Comparison of ENCODE assay signal across 19 mouse cellular contexts in the genomic region with DNA sequence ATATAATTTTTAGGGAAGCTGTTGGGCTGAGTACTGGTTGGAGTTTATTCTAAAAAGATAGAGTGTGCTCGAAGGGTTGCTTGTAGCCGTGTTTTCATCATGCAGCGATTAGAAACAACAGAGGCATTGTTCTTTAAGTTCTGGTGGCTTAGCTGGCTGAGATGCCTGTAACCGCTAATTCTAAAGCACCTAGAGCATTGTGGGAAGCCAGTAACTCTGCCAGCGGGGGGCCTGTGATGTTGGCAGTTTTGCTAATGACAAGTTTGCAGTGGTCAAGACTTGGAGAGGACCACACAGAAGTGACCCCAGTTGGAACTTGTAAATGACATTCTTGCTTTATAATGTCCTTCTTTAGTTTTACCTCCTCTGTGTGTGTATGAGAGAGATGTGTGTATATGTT. TPM values are rescaled to one million over a fixed set of nuclear protein-coding genes. Genes with fewer than 3 reads are reported as not detected.
DNase-seq lines count a peak whose midpoint lies in the region; ATAC-seq lines count a peak whose summit lies in the region.
"Had no signal": no experiment of that assay in that cellular context is flagged by ENCODE, and none has a peak within 500 bp of the region (broad histone marks: within the 10 kb centered on the region; RNA-seq: fewer than 3 reads in every experiment).

No protein-coding gene starts in this region.

- no peaks in the 10 kb centered on the region for H3K9me3 ChIP-seq in embryonic facial prominence, embryonic 12.5 days
- no peaks in the 10 kb centered on the region for H3K9me3 ChIP-seq in embryonic facial prominence, embryonic 10.5 days
- no peaks in the 10 kb centered on the region for H3K9me3 ChIP-seq in lung, embryonic 15.5 days
- H3K9me3 ChIP-seq in limb, embryonic 12.5 days = no peaks in the 10 kb centered on the region
- H3K9me3 ChIP-seq: liver, embryonic 12.5 days had no signal

- 0 out of 2 replicates have a peak overlapping the region, but pooled peaks have one; percentile 4 for H3K27ac ChIP-seq in embryonic facial prominence, embryonic 12.5 days
- H3K27ac ChIP-seq in embryonic facial prominence, embryonic 10.5 days (replicated peaks) = no peak overlapping the region
- H3K27ac ChIP-seq in lung, embryonic 15.5 days = peak overlapping the region; percentile 27; the same call in 1 of the 2 replicates
- peak overlapping the region; percentile 79 for H3K27ac ChIP-seq in limb, embryonic 12.5 days
- H3K27ac ChIP-seq: liver, embryonic 12.5 days had no signal

- WGBS in embryonic facial prominence, embryonic 12.5 days = 32% methylated on average over 5 of the region's 5 CpGs
- WGBS in embryonic facial prominence, embryonic 10.5 days = 39% methylated on average over 5 of the region's 5 CpGs
- WGBS in lung, embryonic 15.5 days = 46% methylated on average over 5 of the region's 5 CpGs
- 41% methylated on average over 5 of the region's 5 CpGs for WGBS in limb, embryonic 12.5 days

- DNase-seq in embryonic facial prominence, embryonic 10.5 days (ENCODE audit: low spot score) = no peak
- DNase-seq in lung, postnatal 36 days = no peak
- DNase-seq in Muller cell, postnatal 12 days (ENCODE audit: inconsistent ontology term) = peak; percentile 82
- no peak for DNase-seq in layer of hippocampus, postnatal 14 days (ENCODE audit: low spot score in 2 of 2)
- DNase-seq: cerebellum, adult 11 months; cerebellum, postnatal 36 days; gastrocnemius, postnatal 10 days; heart, postnatal 10 days; thymus, adult 2 months had no signal

- no peak overlapping the region for H3K9ac ChIP-seq in embryonic facial prominence, embryonic 12.5 days
- no peak overlapping the region for H3K9ac ChIP-seq in lung, embryonic 15.5 days
- H3K9ac ChIP-seq in limb, embryonic 12.5 days (replicated peaks) = no peak overlapping the region
- H3K9ac ChIP-seq: liver, embryonic 12.5 days had no signal

- no peaks in the 10 kb centered on the region for H3K27me3 ChIP-seq in embryonic facial prominence, embryonic 12.5 days
- no peaks in the 10 kb centered on the region for H3K27me3 ChIP-seq in embryonic facial prominence, embryonic 10.5 days (replicated peaks; ENCODE audit: low read depth, poor library complexity, severe bottlenecking)
- no peaks in the 10 kb centered on the region for H3K27me3 ChIP-seq in lung, embryonic 15.5 days
- no peaks in the 10 kb centered on the region for H3K27me3 ChIP-seq in limb, embryonic 12.5 days
- H3K27me3 ChIP-seq: liver, embryonic 12.5 days; Patski had no signal

- H3K4me2 ChIP-seq in embryonic facial prominence, embryonic 12.5 days (replicated peaks) = no peak overlapping the region
- H3K4me2 ChIP-seq in lung, embryonic 15.5 days = no peak overlapping the region
- H3K4me2 ChIP-seq in limb, embryonic 12.5 days = 0 out of 2 replicates have a peak overlapping the region, but pooled peaks have one; percentile 6
- H3K4me2 ChIP-seq: liver, embryonic 12.5 days had no signal

- no peak for ATAC-seq in embryonic facial prominence, embryonic 12.5 days (ENCODE audit: insufficient number of reproducible peaks, insufficient read depth, low FRiP score, low TSS enrichment)
- peak; percentile 35; the same call in 1 of the 2 replicates for ATAC-seq in lung, embryonic 15.5 days (ENCODE audit: borderline replicate concordance, extremely low read depth, low FRiP score, low TSS enrichment)
- no peak for ATAC-seq in limb, embryonic 12.5 days (ENCODE audit: insufficient number of reproducible peaks, insufficient read depth, low FRiP score, low TSS enrichment, low read depth)
- ATAC-seq in CD4-positive, CD25-positive, alpha-beta regulatory T cell, adult 4 months = no peak
- ATAC-seq: liver, embryonic 12.5 days; Patski had no signal

- H3K4me3 ChIP-seq in embryonic facial prominence, embryonic 12.5 days = no peak overlapping the region
- H3K4me3 ChIP-seq in embryonic facial prominence, embryonic 10.5 days = no peak overlapping the region
- H3K4me3 ChIP-seq in lung, embryonic 15.5 days = no peak overlapping the region
- H3K4me3 ChIP-seq in limb, embryonic 12.5 days (replicated peaks) = no peak overlapping the region
- H3K4me3 ChIP-seq: layer of hippocampus, adult 2 months; liver, embryonic 12.5 days had no signal

- H3K4me1 ChIP-seq in embryonic facial prominence, embryonic 12.5 days = no peaks in the 10 kb centered on the region
- H3K4me1 ChIP-seq in embryonic facial prominence, embryonic 10.5 days = 0 out of 2 replicates have a peak, but pooled peaks cover 4% of the 10 kb centered on the region
- peaks cover 8% of the 10 kb centered on the region; the same call in 1 of the 2 replicates for H3K4me1 ChIP-seq in lung, embryonic 15.5 days
- peaks cover 12% of the 10 kb centered on the region for H3K4me1 ChIP-seq in limb, embryonic 12.5 days (replicated peaks)
- H3K4me1 ChIP-seq: liver, embryonic 12.5 days had no signal

- H3K36me3 ChIP-seq in embryonic facial prominence, embryonic 12.5 days = peaks cover 11% of the 10 kb centered on the region; the same call in 1 of the 2 replicates
- peaks cover 23% of the 10 kb centered on the region for H3K36me3 ChIP-seq in embryonic facial prominence, embryonic 10.5 days (replicated peaks)
- no peaks in the 10 kb centered on the region for H3K36me3 ChIP-seq in lung, embryonic 15.5 days
- H3K36me3 ChIP-seq in limb, embryonic 12.5 days = peaks cover 33% of the 10 kb centered on the region

RNA-seq across cellular contexts. Expression of a gene that starts 26.2 kb away (rescaled TPM):
- polyA plus RNA-seq in embryonic facial prominence, embryonic 12.5 days (2016; fragmentation: Nextera tagmentation; extraction: Ambion mirVana) = 35.8 and 38.8 TPM in 2 replicates
- 51.5 and 56.1 TPM in 2 replicates for polyA plus RNA-seq in embryonic facial prominence, embryonic 10.5 days (2016; fragmentation: Nextera tagmentation; extraction: Ambion mirVana)
- polyA plus RNA-seq in lung, embryonic 15.5 days (2015; fragmentation: Nextera tagmentation; extraction: Ambion mirVana) = 37.6 TPM in 2 replicates
- 37.5 and 39.4 TPM in 2 replicates for polyA plus RNA-seq in limb, embryonic 12.5 days (2016; fragmentation: Nextera tagmentation; extraction: Ambion mirVana)
- total RNA-seq in layer of hippocampus, postnatal 14 days (2021) = 10 to 100 TPM; 15.2 to 15.4 TPM
- polyA plus RNA-seq in CD4-positive, CD25-positive, alpha-beta regulatory T cell, adult 4 months (2017; shearing (Covaris generic)) = 1 to 10 TPM; 3.8 to 5.3 TPM

RNA-seq across cellular contexts. Expression of a gene that starts 27.2 kb away (rescaled TPM):
- polyA plus RNA-seq in embryonic facial prominence, embryonic 12.5 days (2016; fragmentation: Nextera tagmentation; extraction: Ambion mirVana) = 47.1 and 50.5 TPM in 2 replicates
- 39.5 and 40.6 TPM in 2 replicates for polyA plus RNA-seq in embryonic facial prominence, embryonic 10.5 days (2016; fragmentation: Nextera tagmentation; extraction: Ambion mirVana)
- polyA plus RNA-seq in lung, embryonic 15.5 days (2015; fragmentation: Nextera tagmentation; extraction: Ambion mirVana) = 51.6 and 55.3 TPM in 2 replicates
- 44.1 and 48.5 TPM in 2 replicates for polyA plus RNA-seq in limb, embryonic 12.5 days (2016; fragmentation: Nextera tagmentation; extraction: Ambion mirVana)
- total RNA-seq in layer of hippocampus, postnatal 14 days (2021) = 10 to 100 TPM; 49.9 to 53.6 TPM
- polyA plus RNA-seq in CD4-positive, CD25-positive, alpha-beta regulatory T cell, adult 4 months (2017; shearing (Covaris generic)) = 10 to 100 TPM; 90.0 to 98.0 TPM

RNA-seq across cellular contexts. Expression of a gene that starts 34.4 kb away (rescaled TPM):
- not detected in 2 replicates for polyA plus RNA-seq in embryonic facial prominence, embryonic 12.5 days (2016; fragmentation: Nextera tagmentation; extraction: Ambion mirVana)
- not detected in 2 replicates for polyA plus RNA-seq in embryonic facial prominence, embryonic 10.5 days (2016; fragmentation: Nextera tagmentation; extraction: Ambion mirVana)
- polyA plus RNA-seq in lung, embryonic 15.5 days (2015; fragmentation: Nextera tagmentation; extraction: Ambion mirVana) = 0.18 and 0.25 TPM in 2 replicates
- not detected in 2 replicates for polyA plus RNA-seq in limb, embryonic 12.5 days (2016; fragmentation: Nextera tagmentation; extraction: Ambion mirVana)
- total RNA-seq in layer of hippocampus, postnatal 14 days (2021) = not detected
- polyA plus RNA-seq in CD4-positive, CD25-positive, alpha-beta regulatory T cell, adult 4 months (2017; shearing (Covaris generic)) = not detected
- total RNA-seq: heart, postnatal 10 days; layer of hippocampus, adult 2 months; left cerebral cortex, adult 8-10 months; megakaryocyte progenitor cell, adult 5-6 weeks had no signal
- polyA plus RNA-seq: liver, embryonic 12.5 days; Patski; stomach, embryonic 14.5 days had no signal
